Mouse (Mus musculus) embryonic fibroblast, embryonic 13.5 days (primary cell): ENCODE data around the gene Vdr. TPM values are rescaled to one million over a fixed set of nuclear protein-coding genes. Genes with fewer than 3 reads are reported as not detected.

Source experiments
- H3K27ac ChIP-seq: 2 replicates; pipeline ENCODE4 v1.5.1; 2012; ENCODE audit warnings: low read length, control low read depth, inconsistent platforms; ENCODE audit not compliant: insufficient read depth
- H3K4me1 ChIP-seq: 2 replicates; pipeline ENCODE4 v1.6.1; 2011; ENCODE audit warnings: low read length; ENCODE audit not compliant: control insufficient read depth, insufficient read depth
- H3K4me3 ChIP-seq: 2 replicates; pipeline ENCODE4 v1.5.1; 2011; ENCODE audit warnings: mild to moderate bottlenecking, control low read depth, low read length; ENCODE audit not compliant: insufficient read depth
- CTCF ChIP-seq: IDR thresholded peaks from 2 replicates; pipeline ENCODE4 v1.5.1; 2011; ENCODE audit warnings: mild to moderate bottlenecking, control low read depth, low read length, moderate library complexity, borderline replicate concordance; ENCODE audit not compliant: insufficient read depth
- POLR2A ChIP-seq: IDR thresholded peaks from 2 replicates; pipeline ENCODE4 v1.6.1; 2011; ENCODE audit warnings: low read depth, mild to moderate bottlenecking, control low read depth, low read length, moderate library complexity
- polyA plus RNA-seq: library from polyadenylated mRNA; stranded (reverse); fragments of >200 nt; gene quantifications from 2 replicates; pipeline ENCODE4 v1.2.4, GENCODE M21; 2011; ENCODE audit warnings: low read depth; ENCODE audit not compliant: missing spikeins, insufficient read length

Vdr gene
- polyA plus RNA-seq, 1 experiment: 4.8 TPM

- Histone ChIP-seq H3K4me3 (peak overlapping the region; percentile 23; the same call in 1 of the 2 replicates), H3K27ac (peak overlapping the region; percentile 83), H3K4me1 (peaks cover 47% of the 10 kb centered on the region)
- TF ChIP-seq POLR2A: no peak
- no peak for TF ChIP-seq CTCF
Measured at GRCm38 (mm10) chr15:97825941-97826587, 84.4 kb downstream of the Vdr start.

GRCm38 (mm10) chr15:97825071-97825940 lies 85.1 kb downstream of the Vdr start:
- peak; percentile 33; the same call in 1 of the 2 replicates for TF ChIP-seq CTCF
- no peak for TF ChIP-seq POLR2A
- peak overlapping the region; percentile 23 for H3K4me3 ChIP-seq
- peaks cover 54% of the 10 kb centered on the region for H3K4me1 ChIP-seq
- peak overlapping the region; percentile 90 for H3K27ac ChIP-seq

GRCm38 (mm10) chr15:97824042-97824441 lies 86.4 kb downstream of the Vdr start:
- H3K27ac ChIP-seq: peak overlapping the region; percentile 90

GRCm38 (mm10) chr15:97823479-97823878 lies 87.0 kb downstream of the Vdr start:
- peak overlapping the region; percentile 90 for H3K27ac ChIP-seq
- TF ChIP-seq POLR2A: no peak
- no peak for TF ChIP-seq CTCF
- H3K4me1 ChIP-seq: peaks cover 47% of the 10 kb centered on the region
- no peak overlapping the region for H3K4me3 ChIP-seq

More at GRCm38 (mm10) chr15:97824042-97824441, 86.4 kb downstream of the Vdr start:
- Histone ChIP-seq H3K4me1 (peaks cover 50% of the 10 kb centered on the region), H3K4me3 (no peak overlapping the region)
- TF ChIP-seq POLR2A (no peak), CTCF (no peak)

- no peak overlapping the region for H3K4me3 ChIP-seq
- TF ChIP-seq POLR2A (no peak), CTCF (no peak)
- no peak overlapping the region for H3K27ac ChIP-seq
- peaks cover 43% of the 10 kb centered on the region for H3K4me1 ChIP-seq
Measured at GRCm38 (mm10) chr15:97822545-97823228, 87.7 kb downstream of the Vdr start.

- Histone ChIP-seq H3K4me1 (peaks cover 42% of the 10 kb centered on the region), H3K27ac (peak overlapping the region; percentile 37; the same call in 1 of the 2 replicates), H3K4me3 (no peak overlapping the region)
- TF ChIP-seq POLR2A (no peak), CTCF (no peak)
Measured at GRCm38 (mm10) chr15:97821983-97822363, 88.5 kb downstream of the Vdr start.

GRCm38 (mm10) chr15:97821321-97821982 lies 89.0 kb downstream of the Vdr start:
- no peak for TF ChIP-seq POLR2A
- no peak for TF ChIP-seq CTCF
- peak overlapping the region; percentile 37; the same call in 1 of the 2 replicates for H3K27ac ChIP-seq
- no peak overlapping the region for H3K4me3 ChIP-seq
- peaks cover 37% of the 10 kb centered on the region for H3K4me1 ChIP-seq

GRCm38 (mm10) chr15:97819937-97820336 lies 90.5 kb downstream of the Vdr start:
- Histone ChIP-seq H3K4me1 (peaks cover 39% of the 10 kb centered on the region), H3K27ac (0 out of 2 replicates have a peak overlapping the region, but pooled peaks have one; percentile 1), H3K4me3 (no peak overlapping the region)
- TF ChIP-seq CTCF (no peak), POLR2A (no peak)
